Mouse (Mus musculus) midbrain, postnatal 0 days (tissue): ENCODE measurements at regions not wholly inside any gene's neighbourhood (a gene's known extent, or its start where the extent isn't known, plus 50 kb on each side); places are given as distances from the start of the nearest gene placed in this dataset.

ENCODE experiments used
- ATAC-seq: fragments of 200-750 bp; cut with Nextera tagmentation; 2 replicates; pipeline ENCODE4 v1.8.0; 2017; ENCODE audit warnings: moderate number of reproducible peaks, mild to moderate bottlenecking, moderate TSS enrichment, moderate library complexity; ENCODE audit not compliant: low FRiP score
- DNase-seq: peaks from one replicate; pipeline ENCODE4 v3.0.0-alpha.2; 2015; ENCODE audit warnings: low spot score
- H3K27ac ChIP-seq: fragments of 300-500 bp; sonication (generic); 2 replicates; pipeline ENCODE4 v1.5.1; 2014; ENCODE audit warnings: low read depth, mild to moderate bottlenecking, low read length, mixed read lengths
- H3K27me3 ChIP-seq: fragments of 300-500 bp; sonication (generic); 2 replicates; pipeline ENCODE4 v1.6.1; 2014; ENCODE audit warnings: low read length, control low read depth, mixed read lengths; ENCODE audit not compliant: insufficient read depth
- H3K36me3 ChIP-seq: fragments of 300-500 bp; sonication (generic); 2 replicates; pipeline ENCODE4 v1.6.1; 2014; ENCODE audit warnings: low read length, control low read depth, mixed read lengths; ENCODE audit not compliant: insufficient read depth
- H3K4me1 ChIP-seq: fragments of 300-500 bp; sonication (generic); 2 replicates; pipeline ENCODE4 v1.6.1; 2014; ENCODE audit warnings: mild to moderate bottlenecking, control low read depth, antibody characterized with exemption, low read length, mixed read lengths; ENCODE audit not compliant: insufficient read depth
- H3K4me2 ChIP-seq: fragments of 300-500 bp; sonication (generic); 2 replicates; pipeline ENCODE4 v1.6.1; 2014; ENCODE audit warnings: low read depth, mild to moderate bottlenecking, low read length, mixed read lengths; ENCODE audit not compliant: poor library complexity, severe bottlenecking
- H3K4me3 ChIP-seq: fragments of 300-500 bp; sonication (generic); 2 replicates; pipeline ENCODE4 v1.5.1; 2014; ENCODE audit warnings: low read depth, mild to moderate bottlenecking, low read length, moderate library complexity
- H3K9ac ChIP-seq: fragments of 300-500 bp; sonication (generic); replicated peaks from 2 replicates; pipeline ENCODE4 v1.6.1; 2014; ENCODE audit warnings: mild to moderate bottlenecking, low read length, moderate library complexity, mixed read lengths; ENCODE audit not compliant: poor library complexity, severe bottlenecking
- H3K9me3 ChIP-seq: fragments of 300-500 bp; sonication (generic); 2 replicates; pipeline ENCODE4 v1.6.1; 2016; ENCODE audit warnings: low read length, control low read depth
- CTCF ChIP-seq: IDR thresholded peaks from 2 replicates; pipeline ENCODE4 v1.5.1; 2016; ENCODE audit warnings: antibody characterized with exemption, mild to moderate bottlenecking
- WGBS: fragments of 180-500 bp; shearing (Covaris S2); extraction: QIAGEN DNeasy Blood & Tissue Kit; methylation state at CpG from one replicate; pipeline ENCODE4 v1.1.7; 2014; 5-methylcytosine and 5-hydroxymethylcytosine counted together

- 49% methylated on average over 2 of the region's 2 CpGs for WGBS
- H3K4me2 ChIP-seq = no peak overlapping the region
- H3K9me3 ChIP-seq = no peaks in the 10 kb centered on the region
- no peak for ATAC-seq
- peak; percentile 7 for DNase-seq
- TF ChIP-seq CTCF = no peak
- no peaks in the 10 kb centered on the region for H3K27me3 ChIP-seq
- H3K9ac ChIP-seq = no peak overlapping the region
- H3K4me3 ChIP-seq = no peak overlapping the region
- no peaks in the 10 kb centered on the region for H3K4me1 ChIP-seq
- H3K36me3 ChIP-seq = no peaks in the 10 kb centered on the region
- H3K27ac ChIP-seq = no peak overlapping the region
Measured at GRCm38 (mm10) chr3:77369365-77369764, 1295.3 kb downstream of the Fstl5 start.
